Mouse (Mus musculus): ENCODE measurements at regions not wholly inside any gene's neighbourhood (a gene's known extent, or its start where the extent isn't known, plus 50 kb on each side); places are given as distances from the start of the nearest gene placed in this dataset.

DNA sequence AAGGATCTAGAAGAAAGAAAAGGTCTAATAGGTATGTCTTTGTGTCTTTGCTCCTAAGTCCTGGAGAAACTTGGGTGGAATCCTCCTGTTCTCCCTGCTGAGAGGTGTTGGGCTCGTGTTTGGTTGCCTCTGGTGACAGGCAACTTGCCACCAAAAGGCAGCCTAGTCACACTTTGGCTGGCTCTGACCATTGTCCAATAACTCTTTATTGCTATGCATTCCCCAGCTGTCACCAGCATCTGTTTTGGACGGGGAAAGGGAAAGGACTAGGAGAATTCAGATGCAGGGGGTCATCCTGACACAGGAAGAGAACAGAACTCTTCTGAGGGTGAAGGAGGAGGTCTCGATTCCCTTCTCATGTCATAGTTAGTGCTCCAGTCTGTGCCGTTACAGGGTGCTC, 220.9 kb downstream of the Zfp36l1 start:
- TF ChIP-seq TCF12 (IDR thresholded peaks at IDR 0.05; ENCODE audit: low read depth, low read length) (no peak), ZNF384 (IDR thresholded peaks at IDR 0.05; ENCODE audit: low read depth, low read length) (no peak), POLR2A (IDR thresholded peaks at IDR 0.05; ENCODE audit: control insufficient read depth in 1 of 2, insufficient read depth in 1 of 2, low read depth in 1 of 2, low read length in 2 of 2, poor library complexity in 1 of 2) (no peak), BHLHE40 (IDR thresholded peaks at IDR 0.05; ENCODE audit: borderline replicate concordance, low read depth, low read length) (no peak), CTCF (IDR thresholded peaks at IDR 0.05 in 2 of 3, conservative IDR thresholded peaks at IDR 0.05 in 1 of 3; ENCODE audit: control insufficient read depth in 1 of 3, insufficient read depth in 1 of 3, low read depth in 2 of 3, low read length in 3 of 3, poor library complexity in 1 of 3, severe bottlenecking in 1 of 3) (no peak), GATA1 (IDR thresholded peaks at IDR 0.05; ENCODE audit: low read depth, low read length) (no peak), MAZ (IDR thresholded peaks at IDR 0.05; ENCODE audit: low read depth, low read length) (no peak), ETS1 (IDR thresholded peaks at IDR 0.05; ENCODE audit: low read depth, low read length) (no peak), ZMIZ1 (IDR thresholded peaks at IDR 0.05; ENCODE audit: low read depth, low read length) (no peak), MAX (IDR thresholded peaks at IDR 0.05; ENCODE audit: low read length) (no peak), EP300 (IDR thresholded peaks at IDR 0.05; ENCODE audit: low read depth in 1 of 2, low read length in 2 of 2) (no peak), NRF1 (IDR thresholded peaks at IDR 0.05; ENCODE audit: insufficient read depth, low read depth, low read length, poor library complexity, severe bottlenecking) (no peak), MYC (IDR thresholded peaks at IDR 0.05; ENCODE audit: low read depth, low read length) (no peak)
